Mouse (Mus musculus) adrenal gland, postnatal 4 days (tissue): Measurements from ENCODE around the gene Ap3d1. TPM values are rescaled to one million over a fixed set of nuclear protein-coding genes. Genes with fewer than 3 reads are reported as not detected.

Experiments
- DNase-seq, 2 experiments: peaks; one replicate each; pipeline ENCODE4 v3.0.0; 2021 to 2022; ENCODE audit warnings: low spot score in 2 of 2, mixed read lengths in 2 of 2
- total RNA-seq, 2 experiments: library from RNA; stranded (reverse); gene quantifications; 2 replicates each; pipeline ENCODE4 v1.2.3; 2021

Gene Ap3d1
- total RNA-seq, 2 experiments from 2014 or later = 98.9 to 114 TPM

DNA sequence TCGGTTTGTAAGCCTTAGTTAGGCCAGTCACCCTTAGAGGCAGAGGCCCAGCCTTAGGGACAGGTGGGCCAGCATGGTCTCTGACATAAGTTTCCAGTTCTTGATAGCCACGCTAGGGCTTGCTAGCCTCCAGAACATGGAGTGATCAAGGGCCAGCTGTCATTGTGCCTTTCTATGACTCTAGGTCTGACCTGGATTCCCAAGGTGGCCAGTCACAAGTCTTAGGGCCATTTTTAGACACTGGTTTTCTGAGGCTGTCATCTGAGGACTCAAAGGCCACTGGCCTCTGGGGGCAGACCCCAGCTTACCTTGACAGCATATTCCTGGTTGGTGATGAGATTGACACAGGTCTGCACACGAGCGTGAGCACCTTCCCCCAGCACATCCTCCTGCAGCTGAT, 70.8 kb downstream of the Ap3d1 start:
- no peak for DNase-seq

GRCm38 (mm10) chr10:80670531-80670930, 71.5 kb downstream of the Ap3d1 start:
- no peak for DNase-seq

- no peak for DNase-seq
These were observed 72.2 kb downstream of the Ap3d1 start for GRCm38 (mm10) chr10:80669737-80670485.

DNA sequence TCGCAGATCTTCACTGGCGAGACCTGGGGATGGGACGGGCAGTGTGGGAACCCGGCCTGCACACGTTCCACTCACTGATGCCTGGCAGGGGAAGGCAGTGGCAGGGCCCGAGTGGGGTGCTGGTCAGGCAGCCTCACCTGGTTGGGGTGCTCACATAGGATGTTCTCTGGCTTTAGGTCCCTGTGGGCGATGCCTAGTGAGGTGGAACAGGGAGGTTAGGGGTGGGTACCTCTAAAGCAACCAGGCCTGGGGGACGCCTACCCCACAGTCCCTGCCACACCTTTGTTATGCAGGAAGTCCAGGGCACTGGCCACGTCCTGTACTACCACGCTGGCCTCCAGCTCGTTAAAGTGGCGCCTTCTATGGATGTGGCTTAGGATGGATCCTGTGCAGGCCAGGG, 73.0 kb downstream of the Ap3d1 start:
- no peak for DNase-seq

GRCm38 (mm10) chr10:80668614-80669013, 73.5 kb downstream of the Ap3d1 start:
- no peak for DNase-seq

- DNase-seq = no peak
These were observed 75.1 kb downstream of the Ap3d1 start for GRCm38 (mm10) chr10:80666837-80667412.

- no peak for DNase-seq
These were observed 75.9 kb downstream of the Ap3d1 start for GRCm38 (mm10) chr10:80665981-80666733.

- DNase-seq = no peak
These were observed 76.6 kb downstream of the Ap3d1 start for GRCm38 (mm10) chr10:80665459-80665858.

- DNase-seq = no peak
These were observed 77.1 kb downstream of the Ap3d1 start for GRCm38 (mm10) chr10:80665016-80665380.

GRCm38 (mm10) chr10:80664197-80665015, 77.7 kb downstream of the Ap3d1 start:
- DNase-seq = peak; percentile 51 to 66

- no peak for DNase-seq
These were observed 78.4 kb downstream of the Ap3d1 start for GRCm38 (mm10) chr10:80663485-80664196.

GRCm38 (mm10) chr10:80661149-80661548, 80.9 kb downstream of the Ap3d1 start:
- no peak for DNase-seq

GRCm38 (mm10) chr10:80659213-80659612, 82.9 kb downstream of the Ap3d1 start:
- peak; percentile 46 to 56 for DNase-seq

DNA sequence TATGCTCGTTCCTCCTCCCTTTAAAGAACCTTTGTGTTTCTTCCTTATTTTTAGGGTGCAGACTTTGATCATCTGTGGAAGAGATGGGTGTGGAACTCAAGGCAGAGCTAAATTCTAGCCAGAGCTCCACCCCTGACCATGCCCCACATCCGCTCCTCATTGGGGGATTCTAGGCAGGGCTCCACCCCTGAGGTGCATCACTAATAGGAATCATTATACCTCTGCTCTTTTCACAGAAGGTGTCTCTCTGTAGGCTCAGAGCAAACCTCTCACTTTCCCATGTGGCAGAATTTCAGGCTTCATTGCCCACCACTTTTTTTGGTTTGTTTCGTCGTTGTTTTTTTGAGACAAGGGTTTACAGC, 83.2 kb downstream of the Ap3d1 start:
- no peak for DNase-seq

- DNase-seq = no peak
These were observed 83.7 kb downstream of the Ap3d1 start for GRCm38 (mm10) chr10:80658194-80658840.

Other genes starting within 250 kb of the Ap3d1 start
- gene Onecut3, start 247.4 kb downstream of the Ap3d1 start, total RNA-seq = not detected
- gene Atp8b3, start 203.1 kb downstream of the Ap3d1 start, total RNA-seq = under 1 TPM; 0.50 to 0.82 TPM
- 10 to 100 TPM; 71.7 to 78.9 TPM for gene Rexo1, start 180.7 kb downstream of the Ap3d1 start, total RNA-seq
- gene Klf16, start 164.9 kb downstream of the Ap3d1 start, total RNA-seq = 10 to 100 TPM; 14.2 to 16.5 TPM
- 100 to 1,000 TPM; 106 to 112 TPM for gene Abhd17a, start 151.9 kb downstream of the Ap3d1 start, total RNA-seq
- gene Scamp4, start 139.4 kb downstream of the Ap3d1 start, total RNA-seq = 10 to 100 TPM; 49.5 to 51.8 TPM
- 1 to 10 TPM; 4.0 to 4.9 TPM for gene Adat3, start 139.4 kb downstream of the Ap3d1 start, total RNA-seq
- 1 to 10 TPM; 3.0 to 3.4 TPM for gene Gm49322, start 136.2 kb downstream of the Ap3d1 start, total RNA-seq
- 100 to 1,000 TPM; 169 to 173 TPM for gene Csnk1g2, start 119.4 kb downstream of the Ap3d1 start, total RNA-seq
- 10 to 100 TPM; 72.0 to 76.3 TPM for gene Btbd2, start 85.2 kb downstream of the Ap3d1 start, total RNA-seq
- gene Mknk2, start 64.2 kb downstream of the Ap3d1 start, total RNA-seq = 100 to 1,000 TPM; 126 to 134 TPM
- 10 to 100 TPM; 16.5 to 16.6 TPM for gene Mob3a, start 40.3 kb downstream of the Ap3d1 start, total RNA-seq
- 10 to 100 TPM; 18.3 to 24.9 TPM for gene Izumo4, start 40.1 kb downstream of the Ap3d1 start, total RNA-seq
- gene Dot1l, start 12.9 kb upstream of the Ap3d1 start, total RNA-seq = 10 to 100 TPM; 81.2 to 83.2 TPM
- 10 to 100 TPM; 79.5 to 79.9 TPM for gene Sf3a2, start 55.9 kb upstream of the Ap3d1 start, total RNA-seq
- gene Plekhj1, start 56.4 kb upstream of the Ap3d1 start, total RNA-seq = 100 to 1,000 TPM in 1 of 2 experiments, 10 to 100 TPM in 1; 93.7 to 105 TPM
- 1 to 10 TPM in 1 of 2 experiments, under 1 TPM in 1; 0.79 to 1.1 TPM for gene Amh, start 63.0 kb upstream of the Ap3d1 start, total RNA-seq
- gene Jsrp1, start 71.2 kb upstream of the Ap3d1 start, total RNA-seq = 10 to 100 TPM; 12.7 to 18.4 TPM
- 100 to 1,000 TPM; 668 to 717 TPM for gene Oaz1, start 84.4 kb upstream of the Ap3d1 start, total RNA-seq
- gene Lingo3, start 101.8 kb upstream of the Ap3d1 start, total RNA-seq = 1 to 10 TPM; 1.1 to 1.5 TPM
- gene Lsm7, start 112.9 kb upstream of the Ap3d1 start, total RNA-seq = 10 to 100 TPM; 50.4 to 52.9 TPM
- gene Sppl2b, start 113.0 kb upstream of the Ap3d1 start, total RNA-seq = 10 to 100 TPM; 43.5 to 47.7 TPM
- not detected for gene Tmprss9, start 129.6 kb upstream of the Ap3d1 start, total RNA-seq
- 100 to 1,000 TPM; 162 to 179 TPM for gene Timm13, start 158.7 kb upstream of the Ap3d1 start, total RNA-seq
- 10 to 100 TPM; 18.5 to 23.1 TPM for gene Lmnb2, start 176.0 kb upstream of the Ap3d1 start, total RNA-seq
- 10 to 100 TPM; 10.9 to 11.1 TPM for gene Gadd45b, start 187.8 kb upstream of the Ap3d1 start, total RNA-seq